Mouse (Mus musculus) forebrain, embryonic 13.5 days (tissue): Measurements from ENCODE around the gene Serf2. TPM values are rescaled to one million over a fixed set of nuclear protein-coding genes. Genes with fewer than 3 reads are reported as not detected.
"Not testable (repeated sequence)": the region's sequence is repeated elsewhere in the genome, so short reads cannot be mapped to it uniquely, and the experiment has no call there.

Experiments used
- ATAC-seq: fragments of 200-750 bp; cut with Nextera tagmentation; 2 replicates; pipeline ENCODE4 v1.8.0; 2017
- H3K27ac ChIP-seq: fragments of 300-500 bp; sonication (generic); 2 replicates; pipeline ENCODE4 v1.5.1; 2015; ENCODE audit warnings: inconsistent platforms, mild to moderate bottlenecking, moderate library complexity
- H3K27me3 ChIP-seq: fragments of 300-500 bp; sonication (generic); 2 replicates; pipeline ENCODE4 v1.6.1; 2015; ENCODE audit warnings: mild to moderate bottlenecking, inconsistent platforms
- H3K36me3 ChIP-seq: fragments of 300-500 bp; sonication (generic); 2 replicates; pipeline ENCODE4 v1.6.1; 2015; ENCODE audit warnings: mild to moderate bottlenecking, inconsistent platforms; ENCODE audit not compliant: poor library complexity, severe bottlenecking
- H3K4me1 ChIP-seq: fragments of 300-500 bp; sonication (generic); 2 replicates; pipeline ENCODE4 v1.6.1; 2015; ENCODE audit warnings: inconsistent platforms
- H3K4me2 ChIP-seq: fragments of 300-500 bp; sonication (generic); 2 replicates; pipeline ENCODE4 v1.6.1; 2015; ENCODE audit warnings: inconsistent platforms, mild to moderate bottlenecking, moderate library complexity
- H3K4me3 ChIP-seq: fragments of 300-500 bp; sonication (generic); 2 replicates; pipeline ENCODE4 v1.5.1; 2015; ENCODE audit warnings: mild to moderate bottlenecking, inconsistent platforms
- H3K9ac ChIP-seq: fragments of 300-500 bp; sonication (generic); 2 replicates; pipeline ENCODE4 v1.6.1; 2015; ENCODE audit warnings: mild to moderate bottlenecking, inconsistent platforms
- H3K9me3 ChIP-seq: fragments of 300-500 bp; sonication (generic); replicated peaks from 2 replicates; pipeline ENCODE4 v1.6.1; 2016; ENCODE audit warnings: inconsistent platforms
- WGBS: fragments of 180-500 bp; shearing (Covaris S2); methylation state at CpG from one replicate; pipeline ENCODE4 v1.1.7; 2015; 5-methylcytosine and 5-hydroxymethylcytosine counted together
- microRNA-seq: library from miRNA; unstranded; fragments of <30 nt; microRNA quantifications from one replicate; pipeline ENCODE4, GENCODE M21; 2016
- polyA plus RNA-seq: library from polyadenylated mRNA; unstranded; fragments of >200 nt; fragmentation: Nextera tagmentation; extraction: Ambion mirVana; gene quantifications from 2 replicates; pipeline ENCODE4 v1.2.1, GENCODE M21; 2015

Serf2 gene
- polyA plus RNA-seq, 1 experiment from 2014 or later = 494 TPM

- no peak for ATAC-seq
- H3K4me2 ChIP-seq = no peak overlapping the region
- H3K9me3 ChIP-seq = no peaks in the 10 kb centered on the region
- H3K9ac ChIP-seq = no peak overlapping the region
- H3K27me3 ChIP-seq = no peaks in the 10 kb centered on the region
- WGBS = 82% methylated on average over 3 of the region's 3 CpGs
- H3K4me1 ChIP-seq = peaks cover 5% of the 10 kb centered on the region
- no peaks in the 10 kb centered on the region for H3K36me3 ChIP-seq
- H3K27ac ChIP-seq = no peak overlapping the region
- H3K4me3 ChIP-seq = no peak overlapping the region
Observed at GRCm38 (mm10) chr2:121477491-121478266, 28.7 kb downstream of the Serf2 start.

DNA sequence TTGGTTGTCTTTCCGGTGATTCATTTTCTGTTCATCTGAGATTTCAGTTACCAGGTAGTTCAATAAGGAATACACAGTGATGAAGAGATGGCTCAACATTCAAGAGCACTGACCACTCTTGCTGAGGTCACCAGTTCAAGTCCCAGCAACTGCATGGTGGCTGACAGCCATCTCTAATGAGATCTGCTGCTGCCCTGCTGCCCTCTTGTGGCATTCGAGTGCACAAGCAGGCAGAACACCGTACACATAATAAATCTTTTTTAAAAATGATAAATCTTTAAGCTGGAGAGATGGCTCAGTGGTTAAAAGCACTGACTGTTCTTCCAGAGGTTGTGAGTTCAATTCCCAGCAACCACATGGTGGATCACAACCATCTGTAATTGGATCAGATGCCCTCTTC is 31.5 kb downstream of the Serf2 start:
- Histone ChIP-seq H3K27ac (no peak overlapping the region), H3K4me3 (no peak overlapping the region), H3K36me3 (no peaks in the 10 kb centered on the region), H3K9ac (no peak overlapping the region), H3K4me2 (no peak overlapping the region), H3K9me3 (no peaks in the 10 kb centered on the region), H3K27me3 (no peaks in the 10 kb centered on the region), H3K4me1 (no peaks in the 10 kb centered on the region)
- no peak for ATAC-seq
- WGBS = 55% methylated on average over 3 of the region's 3 CpGs

DNA sequence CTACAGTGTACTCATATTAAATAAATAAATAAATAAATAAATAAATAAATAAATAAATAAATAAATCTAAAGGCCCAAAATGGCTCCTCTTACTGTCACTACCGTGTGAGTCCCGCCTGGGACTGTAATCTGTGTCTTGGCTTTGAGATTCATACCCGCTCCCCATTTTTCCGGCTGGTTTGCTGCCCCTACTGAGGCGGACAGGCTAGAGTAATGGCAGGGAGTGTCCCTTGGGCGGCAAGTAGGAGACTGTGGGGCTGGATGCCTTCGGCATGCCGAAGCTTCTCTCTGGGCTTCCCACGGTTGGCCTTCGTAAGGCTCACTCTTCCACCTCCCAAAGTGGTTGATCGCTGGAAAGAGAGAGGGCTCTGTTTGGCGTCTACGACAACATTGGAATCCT is 31.9 kb downstream of the Serf2 start:
- not testable (repeated sequence) for H3K4me2 ChIP-seq, H3K4me1 ChIP-seq, ATAC-seq, H3K9ac ChIP-seq, H3K4me3 ChIP-seq, H3K27me3 ChIP-seq, H3K9me3 ChIP-seq, H3K36me3 ChIP-seq, H3K27ac ChIP-seq
- WGBS = 85% methylated on average over 13 of the region's 13 CpGs

DNA sequence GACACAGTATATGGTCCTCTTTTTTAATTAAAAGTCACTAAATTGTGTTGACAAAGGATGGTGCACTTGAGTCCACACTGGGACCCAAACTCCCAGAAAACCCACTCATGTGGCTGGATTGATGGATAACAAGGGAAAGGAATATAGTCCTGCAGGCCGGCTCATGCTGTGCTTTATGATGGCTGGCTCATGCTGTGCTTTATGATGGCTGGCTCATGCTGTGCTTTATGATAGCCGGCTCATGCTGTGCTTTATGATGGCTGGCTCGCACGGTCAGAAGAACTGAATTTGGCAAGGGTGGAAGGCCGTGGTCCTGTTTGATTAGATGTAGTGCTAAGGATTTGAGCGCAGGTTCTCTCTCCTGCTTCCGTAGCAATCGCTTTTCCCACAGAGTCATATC is 34.6 kb downstream of the Serf2 start:
- no peaks in the 10 kb centered on the region for H3K27me3 ChIP-seq
- no peak overlapping the region for H3K9ac ChIP-seq
- H3K4me1 ChIP-seq = no peaks in the 10 kb centered on the region
- H3K9me3 ChIP-seq = no peaks in the 10 kb centered on the region
- 34% methylated on average over 8 of the region's 8 CpGs for WGBS
- no peaks in the 10 kb centered on the region for H3K36me3 ChIP-seq
- no peak overlapping the region for H3K27ac ChIP-seq
- no peak overlapping the region for H3K4me2 ChIP-seq
- ATAC-seq = no peak
- H3K4me3 ChIP-seq = no peak overlapping the region

DNA sequence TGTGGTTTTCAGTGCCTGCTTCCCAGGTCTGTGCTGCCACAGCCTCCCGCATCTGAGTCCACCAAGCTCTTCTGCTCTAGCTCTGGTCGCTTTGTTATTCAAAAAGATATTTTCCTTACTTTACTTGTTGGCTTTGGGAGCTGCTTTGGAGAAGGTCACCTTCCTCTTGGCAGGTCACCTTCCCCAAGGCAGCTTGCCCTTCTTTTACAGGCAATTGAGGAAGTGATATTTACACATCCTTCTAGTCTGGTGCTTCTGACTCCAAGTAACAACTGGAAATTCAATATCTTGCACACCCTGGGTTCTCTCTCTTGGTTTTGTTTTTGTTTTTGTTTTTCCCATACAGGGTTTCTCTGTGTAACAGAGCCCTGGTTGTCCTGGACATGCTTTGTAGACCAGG is 35.4 kb downstream of the Serf2 start:
- WGBS = 78% methylated on average over 2 of the region's 2 CpGs
- not testable (repeated sequence) for H3K36me3 ChIP-seq, H3K4me3 ChIP-seq, H3K4me2 ChIP-seq, ATAC-seq, H3K4me1 ChIP-seq, H3K27me3 ChIP-seq, H3K9ac ChIP-seq, H3K9me3 ChIP-seq, H3K27ac ChIP-seq

GRCm38 (mm10) chr2:121501550-121501949 is 52.6 kb downstream of the Serf2 start:
- H3K9ac ChIP-seq, H3K27me3 ChIP-seq, H3K4me1 ChIP-seq, H3K4me3 ChIP-seq, ATAC-seq, H3K4me2 ChIP-seq, H3K27ac ChIP-seq, H3K9me3 ChIP-seq: not testable (repeated sequence)
- 94% methylated on average over 2 of the region's 6 CpGs for WGBS
- H3K36me3 ChIP-seq = peaks cover 11% of the 10 kb centered on the region; the same call in 1 of the 2 replicates

GRCm38 (mm10) chr2:121505942-121506882 is 57.2 kb downstream of the Serf2 start, which contains the start of the genes Mfap1a and Wdr76:
Gene Mfap1a, minus strand, starts transcription at chr2:121506665.
Gene Wdr76, plus strand, starts transcription at chr2:121506723.
- Histone ChIP-seq H3K36me3 (peaks cover 18% of the 10 kb centered on the region), H3K4me3 (peak within 1 kb of the TSS; percentile 63), H3K9ac (peak within 1 kb of the TSS; percentile 77), H3K4me2 (peak within 1 kb of the TSS; percentile 80), H3K4me1 (peaks cover 26% of the 10 kb centered on the region)
- 5% methylated on average over 41 of the region's 42 CpGs for WGBS
- ATAC-seq = peak; percentile 97
- not testable (repeated sequence) for H3K9me3 ChIP-seq, H3K27me3 ChIP-seq, H3K27ac ChIP-seq

- Histone ChIP-seq H3K27ac (no peak overlapping the region), H3K4me2 (peak overlapping the region; percentile 80), H3K4me1 (peaks cover 26% of the 10 kb centered on the region), H3K36me3 (peaks cover 28% of the 10 kb centered on the region), H3K27me3 (no peaks in the 10 kb centered on the region), H3K9me3 (no peaks in the 10 kb centered on the region), H3K9ac (peak overlapping the region; percentile 77), H3K4me3 (peak overlapping the region; percentile 63)
- 14% methylated on average over 12 of the region's 12 CpGs for WGBS
- no peak for ATAC-seq
Observed at GRCm38 (mm10) chr2:121507173-121507950, 58.4 kb downstream of the Serf2 start.

Small RNA genes within 50 kb of the gene (microRNA-seq; reads per million reads assigned to microRNA genes)
- gene Gm22953 = not detected

Other genes with a start within 250 kb of the Serf2 start
- gene Trp53bp1, start 177.8 kb upstream of the Serf2 start, polyA plus RNA-seq = 179 and 204 TPM in 2 replicates
- gene Map1a, start 159.6 kb upstream of the Serf2 start, polyA plus RNA-seq = 13.2 and 14.7 TPM in 2 replicates
- 14.0 and 15.5 TPM in 2 replicates for gene Ppip5k1, start 93.8 kb upstream of the Serf2 start, polyA plus RNA-seq
- gene Ckmt1, start 91.5 kb upstream of the Serf2 start, polyA plus RNA-seq = 11.3 and 11.9 TPM in 2 replicates
- gene Strc, start 62.0 kb upstream of the Serf2 start, polyA plus RNA-seq = not detected in 2 replicates
- 320 and 349 TPM in 2 replicates for gene Pdia3, start 35.4 kb upstream of the Serf2 start, polyA plus RNA-seq
- gene Catsper2, start 35.4 kb upstream of the Serf2 start, polyA plus RNA-seq = 3.8 and 5.1 TPM in 2 replicates
- 1.7 and 2.1 TPM in 2 replicates for gene Ell3, start 4.9 kb upstream of the Serf2 start, polyA plus RNA-seq
- gene Hypk, start 4.1 kb downstream of the Serf2 start, polyA plus RNA-seq = 115 and 122 TPM in 2 replicates
- 0.90 and 0.92 TPM in 2 replicates for gene Serinc4, start 7.6 kb downstream of the Serf2 start, polyA plus RNA-seq
- gene Mfap1b, start 24.9 kb downstream of the Serf2 start, polyA plus RNA-seq = 70.7 and 71.7 TPM in 2 replicates
- gene Mfap1a, start 57.5 kb downstream of the Serf2 start, polyA plus RNA-seq = 33.4 and 35.1 TPM in 2 replicates
- 11.6 and 13.5 TPM in 2 replicates for gene Wdr76, start 57.5 kb downstream of the Serf2 start, polyA plus RNA-seq